Mouse (Mus musculus) G1E-ER4 (cell line): ENCODE results near the gene Tmem161a. TPM values are rescaled to one million over a fixed set of nuclear protein-coding genes. Genes with fewer than 3 reads are reported as not detected.

Experiments used
- GATA1 ChIP-seq: IDR thresholded peaks from one replicate; pipeline ENCODE4 v1.8.0; 2012; ENCODE audit warnings: low read length, inconsistent platforms
- polyA plus RNA-seq: library from polyadenylated mRNA; stranded (reverse); fragments of >175 nt; gene quantifications from 2 replicates; pipeline ENCODE4 v1.2.3, GENCODE M21; 2012

The Tmem161a gene
- polyA plus RNA-seq = 130 and 149 TPM in 2 replicates

GRCm38 (mm10) chr8:70172043-70172681, at the start of gene Tmem161a:
Gene Tmem161a, plus strand, starts transcription at chr8:70172356.
- no peak for TF ChIP-seq GATA1

GRCm38 (mm10) chr8:70122863-70123262, 49.3 kb upstream of the Tmem161a start:
- TF ChIP-seq GATA1 = no peak

DNA sequence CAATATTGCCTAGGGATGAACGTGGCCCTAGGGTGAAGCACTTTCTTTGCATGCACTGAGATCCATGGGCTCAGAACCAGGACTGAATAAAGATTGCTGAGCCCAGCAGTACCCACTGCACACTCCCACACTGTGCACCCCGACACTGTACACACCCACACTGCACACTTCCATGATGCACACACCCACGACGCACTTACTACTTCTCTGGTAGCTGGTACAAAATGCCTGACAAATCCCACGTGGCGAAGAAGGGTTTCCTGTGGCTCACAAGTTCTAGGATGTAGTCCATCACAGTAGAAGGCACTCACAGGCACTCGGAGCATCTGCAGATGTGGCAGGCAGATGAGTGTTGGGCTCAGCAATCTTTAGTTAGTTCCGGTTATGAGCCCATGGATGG, 47.2 kb upstream of the Tmem161a start:
- no peak for TF ChIP-seq GATA1

- TF ChIP-seq GATA1 = no peak
Observed at GRCm38 (mm10) chr8:70128435-70128834, 43.7 kb upstream of the Tmem161a start.

DNA sequence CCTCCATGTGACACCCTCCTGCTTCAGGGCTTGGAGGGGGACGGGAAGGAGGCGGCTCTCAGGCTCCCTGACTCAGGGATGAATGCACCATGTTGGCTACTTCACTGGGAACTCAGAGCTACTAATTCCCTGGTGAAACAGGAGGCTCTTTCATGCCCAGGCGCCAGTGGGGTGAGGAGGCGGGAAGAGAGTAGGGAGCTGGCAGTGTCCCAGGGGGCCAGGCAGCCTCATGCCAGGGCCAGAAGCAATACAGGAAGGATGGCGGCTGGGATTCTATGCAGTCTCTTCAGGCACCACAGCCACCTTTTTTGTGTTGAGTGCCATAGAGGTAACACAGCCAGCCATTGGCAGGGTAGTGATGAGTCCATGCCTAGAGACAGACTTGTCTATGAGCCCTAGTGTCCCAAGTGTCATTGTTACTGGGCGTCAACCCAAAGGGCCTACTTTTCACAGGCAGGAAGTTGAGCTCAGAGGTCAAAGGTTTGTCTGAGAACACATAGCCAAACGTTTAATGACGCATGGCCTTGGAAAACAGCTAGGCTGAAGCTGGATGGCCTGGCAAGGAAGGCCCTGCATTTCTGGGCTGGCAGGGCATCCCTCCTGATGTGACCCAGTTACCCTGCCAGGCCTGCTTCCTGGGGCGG, 42.7 kb upstream of the Tmem161a start:
- TF ChIP-seq GATA1 = no peak

DNA sequence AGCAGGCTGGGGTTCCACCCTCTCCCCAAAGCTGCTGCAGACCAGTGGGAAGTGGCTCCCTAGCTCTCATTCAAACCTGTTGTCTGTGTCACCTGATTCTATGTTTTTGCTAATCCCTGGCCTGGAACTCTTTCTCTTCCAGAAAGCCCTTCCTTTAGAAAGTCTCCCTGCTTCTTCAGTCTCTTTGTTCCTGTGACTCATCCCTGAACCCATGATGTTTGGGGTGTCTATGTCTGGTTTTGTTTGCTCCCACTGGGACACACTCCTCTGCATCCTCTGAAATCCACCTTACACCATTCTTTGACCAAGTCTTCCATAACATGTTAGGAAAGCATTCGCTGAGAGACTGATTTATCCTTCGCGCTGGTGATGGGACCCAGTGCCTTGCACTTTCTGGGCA, 42.1 kb upstream of the Tmem161a start:
- no peak for TF ChIP-seq GATA1

DNA sequence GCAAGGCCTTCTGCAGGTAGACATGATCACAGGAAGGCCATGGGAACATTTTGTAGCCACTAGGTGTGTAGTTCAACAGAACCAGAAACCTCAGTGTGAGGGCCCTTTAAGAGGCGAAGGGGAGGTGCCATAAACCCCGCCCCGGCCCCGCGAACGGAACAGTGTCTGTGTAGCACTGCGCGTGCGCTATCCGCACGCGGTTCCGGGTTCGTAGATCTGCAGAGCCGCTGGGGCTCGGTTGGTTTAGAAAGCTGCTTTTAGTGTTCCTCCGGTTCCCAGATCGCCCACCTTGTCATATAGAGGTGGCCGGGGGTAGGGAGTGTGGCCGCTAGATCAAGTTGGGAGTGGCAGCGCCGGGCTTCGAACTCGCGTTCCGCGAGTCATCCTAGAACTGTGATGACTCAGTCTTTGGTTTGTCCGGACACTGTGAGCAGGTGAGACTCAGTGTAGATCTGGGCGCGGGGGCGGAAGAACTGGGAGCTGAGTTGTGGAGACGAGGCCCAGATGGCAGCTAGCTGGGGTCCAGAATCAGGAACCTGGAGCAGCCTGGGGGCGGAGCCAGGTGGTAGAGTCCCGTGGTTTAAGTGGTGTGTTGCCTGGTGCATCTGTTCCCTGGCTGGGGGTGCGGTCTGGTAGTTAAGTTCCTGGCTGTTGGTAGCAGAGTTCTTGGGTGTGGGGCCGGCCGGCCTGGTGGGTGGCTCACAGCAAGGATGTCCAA, 40.8 kb upstream of the Tmem161a start, which contains the start of gene Nr2c2ap:
Nr2c2ap (plus strand) TSS at position 168 of the 718 bp plus-strand sequence.
- TF ChIP-seq GATA1 = no peak

- TF ChIP-seq GATA1 = no peak
Observed at GRCm38 (mm10) chr8:70134086-70134485, 38.1 kb upstream of the Tmem161a start.

DNA sequence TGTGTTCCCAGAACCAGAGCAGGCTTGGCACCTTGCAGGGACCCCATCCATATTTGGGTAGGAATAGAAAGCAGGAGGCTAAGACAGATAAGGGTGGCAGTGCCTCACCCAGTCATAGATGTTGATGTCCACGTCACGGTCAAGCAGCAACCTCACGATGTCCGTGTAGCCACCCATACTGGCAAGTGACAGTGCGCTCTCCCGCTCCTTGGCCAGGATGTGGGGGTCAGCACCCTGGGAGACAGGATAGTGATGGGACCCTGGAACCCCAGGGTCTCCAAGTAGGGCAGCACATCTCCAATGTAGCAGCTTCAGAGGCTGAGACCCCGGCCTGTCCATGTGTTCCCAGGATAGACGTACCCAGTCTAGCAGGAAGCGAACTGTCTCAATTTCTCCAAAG, 37.2 kb upstream of the Tmem161a start:
- no peak for TF ChIP-seq GATA1

DNA sequence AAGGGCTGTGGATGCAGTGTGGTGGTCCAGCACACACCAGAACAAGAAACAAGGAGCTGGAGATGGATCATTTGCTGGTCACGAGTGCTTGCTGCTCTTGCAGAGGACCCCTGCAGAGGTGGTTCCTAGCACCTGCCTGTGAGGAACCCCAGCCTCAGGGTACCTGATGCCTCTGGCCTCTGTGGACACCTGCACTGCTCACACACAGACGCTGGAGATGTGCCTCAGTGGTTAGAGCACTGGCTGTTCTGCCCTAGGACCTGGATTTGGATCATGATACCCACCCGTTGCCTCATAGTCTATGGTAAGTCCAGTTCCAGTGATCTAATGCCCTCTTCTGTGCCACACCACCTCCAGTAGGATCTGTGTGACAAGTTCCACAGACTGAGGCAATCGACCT, 35.6 kb upstream of the Tmem161a start:
- no peak for TF ChIP-seq GATA1

GRCm38 (mm10) chr8:70137890-70138289, 34.3 kb upstream of the Tmem161a start:
- no peak for TF ChIP-seq GATA1

DNA sequence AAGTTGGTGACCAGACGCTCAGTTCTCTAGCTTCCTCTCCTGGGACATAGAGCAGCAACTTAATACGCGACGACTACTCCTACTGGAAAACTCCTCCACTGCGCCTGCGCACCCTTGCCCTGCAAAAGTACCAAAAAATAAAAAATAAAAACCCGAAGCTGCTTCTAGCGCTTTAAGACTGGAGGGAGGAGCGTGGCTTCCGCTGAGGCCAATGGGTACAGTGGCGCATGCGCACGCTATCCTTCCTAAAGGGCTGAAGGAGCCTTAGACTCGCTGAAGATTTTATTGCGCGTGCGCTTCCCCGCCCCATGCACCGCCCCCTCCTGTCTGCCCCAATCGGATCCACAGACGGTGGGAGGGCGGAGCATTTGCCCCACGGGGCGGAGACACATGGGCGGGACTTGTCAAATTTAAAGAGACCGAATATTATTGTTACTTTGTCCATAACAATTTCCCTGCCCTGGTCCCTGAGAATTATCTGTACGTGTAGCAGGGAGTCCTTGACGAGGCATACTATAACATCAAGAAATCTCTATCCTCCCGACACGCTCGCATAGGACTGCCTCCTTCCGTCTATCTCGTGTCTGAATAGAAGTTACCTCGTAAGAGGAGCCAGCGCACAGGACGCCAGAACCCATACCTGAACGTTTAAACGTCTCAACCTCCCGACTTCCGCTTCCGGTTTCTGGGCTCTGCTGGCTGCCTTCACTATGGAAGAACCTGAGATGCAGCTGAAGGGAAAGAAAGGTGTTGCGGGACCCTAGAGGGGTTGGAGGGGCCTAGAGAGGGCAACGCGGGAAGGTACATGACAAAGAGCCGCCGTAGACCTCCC, 32.9 kb upstream of the Tmem161a start, which contains the start of the genes Rfxank, Borcs8 and Mef2b:
Rfxank (minus strand) TSS at position 129 of the 832 bp plus-strand sequence.
Borcs8 (plus strand) TSS at position 474 of the 832 bp plus-strand sequence.
Mef2b (plus strand) TSS at position 686 of the 832 bp plus-strand sequence.
- TF ChIP-seq GATA1 = no peak

DNA sequence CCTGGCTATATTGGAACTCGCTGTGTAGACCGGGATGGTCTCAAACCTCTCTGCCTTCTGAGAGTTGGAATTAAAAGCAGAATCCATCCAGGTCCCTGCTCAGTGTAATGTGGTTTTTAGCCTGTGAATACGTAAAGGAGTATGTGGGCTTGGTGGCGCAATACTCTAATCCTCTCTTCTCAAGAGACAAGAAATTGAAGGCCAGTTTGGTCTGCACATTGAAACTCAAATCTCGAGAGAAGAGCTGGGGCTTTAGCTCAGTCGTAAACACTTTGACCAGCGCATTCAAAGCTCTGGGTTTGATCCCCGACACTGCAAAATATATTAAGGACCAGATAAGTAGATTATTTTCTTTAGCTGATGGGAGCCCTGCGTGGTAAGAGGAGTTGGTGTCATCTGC, 32.2 kb upstream of the Tmem161a start:
- no peak for TF ChIP-seq GATA1

GRCm38 (mm10) chr8:70147678-70148607, 24.2 kb upstream of the Tmem161a start:
- no peak for TF ChIP-seq GATA1
